Mouse (Mus musculus) gastrocnemius, adult 2 months (tissue): ENCODE data around the gene Ccnt2. TPM values are rescaled to one million over a fixed set of nuclear protein-coding genes. Genes with fewer than 3 reads are reported as not detected.

Experiments used
- DNase-seq: peaks from one replicate; pipeline ENCODE4 v3.0.0; 2022
- H3K27ac ChIP-seq: fragments of 200-600 bp; 2 replicates; pipeline ENCODE4 v1.8.1; 2022; ENCODE audit warnings: mild to moderate bottlenecking
- H3K4me3 ChIP-seq: fragments of 200-600 bp; 2 replicates; pipeline ENCODE4 v1.8.1; 2022; ENCODE audit warnings: mild to moderate bottlenecking, moderate library complexity
- CTCF ChIP-seq: fragments of 200-600 bp; IDR thresholded peaks from 2 replicates; pipeline ENCODE4 v1.8.1; 2022; ENCODE audit warnings: antibody characterized with exemption, mild to moderate bottlenecking, moderate library complexity
- intact Hi-C: fragments of 180-260 bp; cut with DNase I; formaldehyde crosslinking; loops from one replicate; pipeline ENCODE4 v1.15.1; 2025
- total RNA-seq, 2 experiments: library from RNA; stranded (reverse); gene quantifications; 2 replicates each; pipeline ENCODE4 v1.2.3; 2021

The Ccnt2 gene
- total RNA-seq, 2 experiments from 2014 or later, result 20.6 to 28.0 TPM

- intact Hi-C loops, result no loop called here
- no peak for TF ChIP-seq CTCF
- Histone ChIP-seq H3K4me3 (peak overlapping the region; percentile 92), H3K27ac (peak overlapping the region; percentile 99)
- no peak for DNase-seq
Measured at GRCm38 (mm10) chr1:127773198-127773802, 664 bp upstream of the Ccnt2 start.

GRCm38 (mm10) chr1:127774501-127774880 lies 527 bp downstream of the Ccnt2 start:
- Histone ChIP-seq H3K4me3 (peak overlapping the region; percentile 92), H3K27ac (peak overlapping the region; percentile 99)
- DNase-seq, result peak; percentile 83
- intact Hi-C loops, result no loop called here
- TF ChIP-seq CTCF, result no peak

- DNase-seq, result no peak
- Histone ChIP-seq H3K27ac (peak overlapping the region; percentile 99), H3K4me3 (peak overlapping the region; percentile 92)
- intact Hi-C loops, result no loop called here
- TF ChIP-seq CTCF, result no peak
Measured at GRCm38 (mm10) chr1:127775206-127775720, 1.3 kb downstream of the Ccnt2 start.

- TF ChIP-seq CTCF, result no peak
- Histone ChIP-seq H3K27ac (peak overlapping the region; percentile 99), H3K4me3 (peak overlapping the region; percentile 92)
- no peak for DNase-seq
- intact Hi-C loops, result no loop called here
Measured at GRCm38 (mm10) chr1:127776246-127776645, 2.3 kb downstream of the Ccnt2 start.

- no peak for DNase-seq
- Histone ChIP-seq H3K4me3 (no peak overlapping the region), H3K27ac (no peak overlapping the region)
- no peak for TF ChIP-seq CTCF
- intact Hi-C loops, result no loop called here
Measured at GRCm38 (mm10) chr1:127778611-127779010, 4.6 kb downstream of the Ccnt2 start.

GRCm38 (mm10) chr1:127780142-127780541 lies 6.2 kb downstream of the Ccnt2 start:
- no peak for DNase-seq
- Histone ChIP-seq H3K4me3 (no peak overlapping the region), H3K27ac (no peak overlapping the region)
- no peak for TF ChIP-seq CTCF
- intact Hi-C loops, result loop anchor here (10.0 kb wide), 1 partner anchor 325 kb away; the partner anchor contains the start of genes R3hdm1 and Zranb3

- intact Hi-C loops, result loop anchor here (10.0 kb wide), 1 partner anchor 324 kb away; the partner anchor contains the start of genes R3hdm1 and Zranb3
- Histone ChIP-seq H3K4me3 (no peak overlapping the region), H3K27ac (no peak overlapping the region)
- no peak for DNase-seq
- TF ChIP-seq CTCF, result no peak
Measured at GRCm38 (mm10) chr1:127780849-127781248, 6.9 kb downstream of the Ccnt2 start.

- no peak for DNase-seq
- no peak for TF ChIP-seq CTCF
- intact Hi-C loops, result loop anchor here (10.0 kb wide), 1 partner anchor 321 kb away; the partner anchor contains the start of genes R3hdm1 and Zranb3
- Histone ChIP-seq H3K27ac (no peak overlapping the region), H3K4me3 (no peak overlapping the region)
Measured at GRCm38 (mm10) chr1:127783862-127784261, 9.9 kb downstream of the Ccnt2 start.

GRCm38 (mm10) chr1:127785882-127786281 lies 11.9 kb downstream of the Ccnt2 start:
- no peak overlapping the region for H3K4me3 ChIP-seq
- TF ChIP-seq CTCF, result no peak
- intact Hi-C loops, result loop anchor here (10.0 kb wide), 1 partner anchor 319 kb away; the partner anchor contains the start of genes R3hdm1 and Zranb3

GRCm38 (mm10) chr1:127788943-127789342 lies 15.0 kb downstream of the Ccnt2 start:
- TF ChIP-seq CTCF, result no peak
- no peak for DNase-seq
- no peak overlapping the region for H3K4me3 ChIP-seq
- peak overlapping the region; percentile 50 for H3K27ac ChIP-seq
- intact Hi-C loops, result loop anchor here (10.0 kb wide), 1 partner anchor 316 kb away; the partner anchor contains the start of genes R3hdm1 and Zranb3

More at GRCm38 (mm10) chr1:127785882-127786281, 11.9 kb downstream of the Ccnt2 start:
- no peak overlapping the region for H3K27ac ChIP-seq
- DNase-seq, result no peak

- Histone ChIP-seq H3K4me3 (no peak overlapping the region), H3K27ac (no peak overlapping the region)
- intact Hi-C loops, result no loop called here
- no peak for DNase-seq
- TF ChIP-seq CTCF, result no peak
Measured at GRCm38 (mm10) chr1:127793459-127793858, 19.5 kb downstream of the Ccnt2 start.

- Histone ChIP-seq H3K4me3 (no peak overlapping the region), H3K27ac (no peak overlapping the region)
- no peak for DNase-seq
- no peak for TF ChIP-seq CTCF
- intact Hi-C loops, result no loop called here
Measured at GRCm38 (mm10) chr1:127795087-127795769, 21.3 kb downstream of the Ccnt2 start.

- TF ChIP-seq CTCF, result no peak
- intact Hi-C loops, result no loop called here
Measured at GRCm38 (mm10) chr1:127796341-127796740, 22.4 kb downstream of the Ccnt2 start.

More at GRCm38 (mm10) chr1:127796341-127796740, 22.4 kb downstream of the Ccnt2 start:
- Histone ChIP-seq H3K4me3 (no peak overlapping the region), H3K27ac (no peak overlapping the region)
- DNase-seq, result no peak
